Mouse (Mus musculus) limb, embryonic 15.5 days (tissue): ENCODE measurements around the gene Pif1. TPM values are rescaled to one million over a fixed set of nuclear protein-coding genes. Genes with fewer than 3 reads are reported as not detected.
A peak's percentile ranks its signal among the peaks of the same experiment; 100 is the strongest.

ENCODE experiments used
- ATAC-seq: fragments of 200-750 bp; cut with Nextera tagmentation; 2 replicates; pipeline ENCODE4 v1.8.0; 2017; ENCODE audit warnings: low read depth, moderate TSS enrichment; ENCODE audit not compliant: insufficient number of reproducible peaks, low FRiP score, low TSS enrichment
- H3K27ac ChIP-seq: fragments of 300-500 bp; sonication (generic); 2 replicates; pipeline ENCODE4 v1.5.1; 2015; ENCODE audit warnings: moderate library complexity, mild to moderate bottlenecking, inconsistent platforms
- H3K27me3 ChIP-seq: fragments of 300-500 bp; sonication (generic); 2 replicates; pipeline ENCODE4 v1.6.1; 2015; ENCODE audit warnings: inconsistent platforms
- H3K36me3 ChIP-seq: fragments of 300-500 bp; sonication (generic); 2 replicates; pipeline ENCODE4 v1.6.1; 2015; ENCODE audit warnings: inconsistent platforms
- H3K4me1 ChIP-seq: fragments of 300-500 bp; sonication (generic); 2 replicates; pipeline ENCODE4 v1.6.1; 2015; ENCODE audit warnings: inconsistent platforms
- H3K4me2 ChIP-seq: fragments of 300-500 bp; sonication (generic); 2 replicates; pipeline ENCODE4 v1.6.1; 2015; ENCODE audit warnings: mild to moderate bottlenecking, inconsistent platforms
- H3K4me3 ChIP-seq: fragments of 300-500 bp; sonication (generic); 2 replicates; pipeline ENCODE4 v1.5.1; 2015; ENCODE audit warnings: mild to moderate bottlenecking, inconsistent platforms
- H3K9ac ChIP-seq: fragments of 300-500 bp; sonication (generic); 2 replicates; pipeline ENCODE4 v1.6.1; 2015; ENCODE audit warnings: inconsistent platforms
- H3K9me3 ChIP-seq: fragments of 300-500 bp; sonication (generic); 2 replicates; pipeline ENCODE4 v1.6.1; 2016; ENCODE audit warnings: inconsistent platforms
- whole genome bisulfite sequencing: fragments of 180-500 bp; shearing (Covaris S2); methylation state at CpG from one replicate; pipeline ENCODE4 v1.1.7; 2015; 5-methylcytosine and 5-hydroxymethylcytosine counted together
- polyA plus RNA-seq: library from polyadenylated mRNA; unstranded; fragments of >200 nt; fragmentation: Nextera tagmentation; extraction: Ambion mirVana; gene quantifications from 2 replicates; pipeline ENCODE4 v1.2.1, GENCODE M21; 2015

Gene Pif1
- polyA plus RNA-seq, 1 experiment from 2014 or later = 8.9 TPM

DNA sequence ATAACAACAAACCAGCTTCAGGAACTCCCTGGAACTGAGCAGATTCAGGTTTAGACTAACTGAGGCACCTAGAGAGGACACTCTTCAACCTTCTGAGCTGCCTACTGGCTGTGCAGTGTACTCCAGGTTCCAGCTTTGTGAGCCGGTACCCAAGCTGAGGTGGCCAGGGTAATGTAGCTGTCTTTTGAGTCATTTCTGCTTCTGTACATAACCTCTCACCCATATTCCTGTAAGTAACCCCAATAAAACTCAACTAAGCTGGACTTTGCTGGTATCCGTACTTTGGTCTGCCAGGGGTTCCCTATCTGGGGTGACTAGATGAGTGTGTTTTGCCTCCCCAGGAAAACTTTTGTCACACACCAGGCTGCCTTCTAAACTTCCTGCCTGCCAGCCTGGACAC, 22.3 kb upstream of the Pif1 start:
- H3K4me1 ChIP-seq = peaks cover 24% of the 10 kb centered on the region
- H3K27me3 ChIP-seq = no peaks in the 10 kb centered on the region
- peaks cover 54% of the 10 kb centered on the region for H3K36me3 ChIP-seq
- H3K4me3 ChIP-seq = no peak overlapping the region
- 95% methylated on average over 2 of the region's 2 CpGs for WGBS
- no peak overlapping the region for H3K4me2 ChIP-seq
- H3K9me3 ChIP-seq = no peaks in the 10 kb centered on the region
- ATAC-seq = no peak
- H3K9ac ChIP-seq = no peak overlapping the region
- H3K27ac ChIP-seq = no peak overlapping the region

DNA sequence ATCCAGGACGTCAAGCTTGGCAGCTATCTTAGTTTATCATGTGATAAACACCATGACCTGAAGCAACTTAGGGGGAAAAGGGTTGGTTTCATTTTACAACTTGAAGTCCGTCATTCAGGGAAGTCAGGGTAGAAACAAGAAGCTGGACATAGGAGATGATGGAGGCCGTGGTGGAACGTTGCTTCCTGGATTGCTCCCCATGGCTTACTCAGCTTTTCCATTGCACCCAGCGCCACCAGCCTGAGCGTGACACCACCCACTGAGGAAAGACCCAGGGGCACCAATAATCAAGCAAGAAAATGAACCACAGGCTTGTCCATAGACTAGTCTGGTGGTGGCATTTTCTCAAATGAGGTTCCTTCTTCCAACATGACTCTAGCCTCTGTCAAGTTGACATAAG, 18.2 kb upstream of the Pif1 start:
- Histone ChIP-seq H3K36me3 (peaks cover 40% of the 10 kb centered on the region), H3K9ac (no peak overlapping the region), H3K9me3 (no peaks in the 10 kb centered on the region), H3K27ac (peak overlapping the region; percentile 82), H3K4me3 (no peak overlapping the region), H3K4me1 (peaks cover 21% of the 10 kb centered on the region), H3K4me2 (no peak overlapping the region), H3K27me3 (no peaks in the 10 kb centered on the region)
- ATAC-seq = no peak
- 79% methylated on average over 6 of the region's 6 CpGs for WGBS

DNA sequence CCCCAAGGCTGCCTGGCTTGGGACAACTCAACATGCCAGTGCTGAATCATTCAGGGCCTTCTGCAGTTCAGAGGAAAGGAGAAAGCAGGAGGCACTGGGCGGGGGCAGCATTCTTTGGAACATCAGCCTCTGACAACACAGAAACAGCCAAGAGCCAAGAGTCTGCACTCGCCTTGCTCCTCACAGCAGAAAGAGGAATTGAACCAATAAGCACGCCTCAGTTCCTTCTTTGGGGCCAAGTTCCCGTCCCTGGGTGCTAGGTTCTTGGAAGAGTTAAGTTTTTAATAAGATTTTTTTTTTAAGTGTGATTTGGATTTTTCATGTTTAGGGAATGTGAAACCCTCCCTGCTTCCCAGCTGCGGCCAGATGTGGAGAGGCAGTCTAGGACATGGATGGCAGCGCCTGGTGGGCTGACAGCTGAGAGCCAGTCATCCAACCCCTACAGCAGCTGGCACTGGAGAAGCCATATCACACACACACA, 17.4 kb upstream of the Pif1 start:
- H3K4me3 ChIP-seq = no peak overlapping the region
- H3K9me3 ChIP-seq = no peaks in the 10 kb centered on the region
- no peak overlapping the region for H3K4me2 ChIP-seq
- peak overlapping the region; percentile 82 for H3K27ac ChIP-seq
- peaks cover 37% of the 10 kb centered on the region for H3K36me3 ChIP-seq
- 34% methylated on average over 6 of the region's 6 CpGs for WGBS
- no peak overlapping the region for H3K9ac ChIP-seq
- no peaks in the 10 kb centered on the region for H3K27me3 ChIP-seq
- H3K4me1 ChIP-seq = peaks cover 22% of the 10 kb centered on the region
- ATAC-seq = peak; percentile 45; the same call in 1 of the 2 replicates

DNA sequence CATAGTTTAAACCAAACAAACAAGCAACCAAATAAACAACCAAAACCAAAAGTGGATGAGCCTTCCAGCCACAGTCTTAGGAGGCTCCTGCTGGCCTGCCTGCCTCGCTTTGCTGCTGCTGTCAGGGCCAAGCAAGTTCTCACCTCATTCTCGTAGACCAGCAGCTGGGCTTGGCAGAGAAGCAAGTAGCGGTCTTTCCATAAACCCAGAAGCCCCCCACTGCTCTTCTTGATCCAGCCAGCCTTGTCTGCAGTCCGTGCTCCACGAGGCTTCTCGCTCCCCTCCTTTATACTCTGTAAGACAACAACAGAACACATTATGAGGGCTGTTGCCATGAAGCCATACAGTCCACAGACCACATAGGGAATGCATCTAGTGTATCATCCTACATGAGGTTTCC, 14.1 kb upstream of the Pif1 start:
- Histone ChIP-seq H3K4me2 (no peak overlapping the region), H3K9me3 (no peaks in the 10 kb centered on the region), H3K4me1 (peaks cover 51% of the 10 kb centered on the region), H3K27ac (no peak overlapping the region; the same call in 1 of the 2 replicates), H3K4me3 (no peak overlapping the region), H3K9ac (no peak overlapping the region), H3K36me3 (peaks cover 15% of the 10 kb centered on the region; the same call in 1 of the 2 replicates), H3K27me3 (no peaks in the 10 kb centered on the region)
- 68% methylated on average over 6 of the region's 6 CpGs for WGBS
- no peak for ATAC-seq

DNA sequence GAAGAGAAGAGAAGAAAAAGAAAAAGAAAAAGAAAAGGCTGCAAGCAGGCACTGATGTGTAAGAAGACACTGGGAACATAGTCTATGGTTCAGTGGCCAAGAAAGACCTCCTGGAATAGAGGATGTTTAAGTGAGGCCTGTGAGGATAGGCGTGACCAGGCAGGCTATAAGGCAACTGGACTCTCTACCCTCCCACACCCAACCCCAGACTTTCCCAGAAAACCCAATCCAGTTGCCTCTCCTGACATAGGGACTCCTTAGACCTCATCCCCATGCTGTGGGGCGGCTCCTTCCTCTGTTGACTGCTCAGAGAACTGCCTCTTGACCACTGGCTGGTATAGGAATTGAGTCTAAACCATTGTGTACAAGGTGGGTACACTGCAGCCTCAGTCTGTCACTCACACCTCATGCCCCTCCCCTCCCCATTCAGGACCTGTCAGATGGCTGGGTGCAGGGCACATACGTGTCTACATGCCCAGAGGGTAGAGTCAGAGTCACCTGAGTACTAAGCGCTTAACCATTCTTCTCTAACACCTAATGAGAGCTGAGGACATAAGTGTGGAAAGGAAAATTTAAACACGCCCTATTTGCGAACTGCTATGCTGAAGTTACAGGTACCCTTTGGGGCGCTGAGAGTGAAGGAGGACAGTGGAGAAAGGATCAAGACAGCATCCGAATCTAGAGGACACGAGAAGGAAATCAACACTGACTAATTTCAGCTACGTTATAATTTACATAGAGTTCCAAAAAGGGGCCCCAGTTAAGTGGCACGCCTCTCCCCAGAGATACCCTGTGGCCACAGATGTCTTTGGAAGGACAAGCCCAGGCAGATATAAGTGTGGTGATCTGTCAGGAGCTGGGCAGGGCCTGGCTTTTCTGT, 12.2 kb upstream of the Pif1 start:
- peaks cover 9% of the 10 kb centered on the region; the same call in 1 of the 2 replicates for H3K36me3 ChIP-seq
- peaks cover 54% of the 10 kb centered on the region for H3K4me1 ChIP-seq
- 79% methylated on average over 11 of the region's 11 CpGs for WGBS
- H3K27ac ChIP-seq = peak overlapping the region; percentile 55
- H3K27me3 ChIP-seq = no peaks in the 10 kb centered on the region
- 0 out of 2 replicates have a peak overlapping the region, but pooled peaks have one; percentile 4 for H3K4me2 ChIP-seq
- no peak for ATAC-seq
- H3K9me3 ChIP-seq = no peaks in the 10 kb centered on the region
- H3K4me3 ChIP-seq = no peak overlapping the region
- H3K9ac ChIP-seq = no peak overlapping the region

DNA sequence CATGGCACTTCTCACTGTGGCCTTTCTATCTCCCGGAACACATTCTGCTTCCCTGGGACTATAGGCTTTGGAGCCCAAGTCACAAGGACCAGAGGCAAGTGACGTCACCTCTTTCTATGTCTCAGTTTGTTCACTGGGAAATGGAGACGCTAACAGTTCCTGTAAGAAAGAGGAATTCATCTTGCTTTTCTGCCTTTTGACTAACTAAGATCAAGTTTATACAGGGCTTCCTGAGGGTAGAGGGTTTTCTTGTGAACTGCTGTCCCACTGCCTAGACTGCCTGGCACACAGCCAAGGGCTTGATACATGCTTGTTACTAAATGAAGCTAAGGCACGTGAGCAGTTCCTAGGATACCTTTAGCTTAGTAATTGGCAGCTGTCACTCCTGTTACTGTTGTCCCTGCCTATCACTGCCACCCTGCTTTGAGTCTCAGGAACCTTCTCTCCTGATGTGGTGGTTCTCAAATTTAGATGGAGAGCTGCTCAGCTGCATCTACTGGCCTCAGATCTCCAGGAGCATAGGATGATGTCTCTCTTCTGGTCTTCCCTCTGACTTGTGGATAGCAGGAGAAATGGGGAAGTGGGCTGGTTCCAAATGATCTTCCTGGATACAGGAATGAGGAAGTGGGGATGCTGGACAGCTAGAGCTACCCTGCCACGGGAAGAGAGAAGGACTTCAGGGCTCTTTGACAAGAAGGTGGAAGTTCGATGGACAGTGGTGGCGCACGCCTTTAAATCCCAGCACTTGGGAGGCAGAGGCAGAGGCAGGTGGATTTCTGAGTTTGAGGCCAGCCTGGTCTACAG, 11.4 kb upstream of the Pif1 start:
- Histone ChIP-seq H3K9ac (no peak overlapping the region), H3K36me3 (peaks cover 9% of the 10 kb centered on the region; the same call in 1 of the 2 replicates), H3K9me3 (no peaks in the 10 kb centered on the region), H3K4me1 (peaks cover 50% of the 10 kb centered on the region), H3K27me3 (no peaks in the 10 kb centered on the region), H3K27ac (peak overlapping the region; percentile 55), H3K4me2 (no peak overlapping the region), H3K4me3 (no peak overlapping the region)
- no peak for ATAC-seq
- 61% methylated on average over 8 of the region's 8 CpGs for WGBS

DNA sequence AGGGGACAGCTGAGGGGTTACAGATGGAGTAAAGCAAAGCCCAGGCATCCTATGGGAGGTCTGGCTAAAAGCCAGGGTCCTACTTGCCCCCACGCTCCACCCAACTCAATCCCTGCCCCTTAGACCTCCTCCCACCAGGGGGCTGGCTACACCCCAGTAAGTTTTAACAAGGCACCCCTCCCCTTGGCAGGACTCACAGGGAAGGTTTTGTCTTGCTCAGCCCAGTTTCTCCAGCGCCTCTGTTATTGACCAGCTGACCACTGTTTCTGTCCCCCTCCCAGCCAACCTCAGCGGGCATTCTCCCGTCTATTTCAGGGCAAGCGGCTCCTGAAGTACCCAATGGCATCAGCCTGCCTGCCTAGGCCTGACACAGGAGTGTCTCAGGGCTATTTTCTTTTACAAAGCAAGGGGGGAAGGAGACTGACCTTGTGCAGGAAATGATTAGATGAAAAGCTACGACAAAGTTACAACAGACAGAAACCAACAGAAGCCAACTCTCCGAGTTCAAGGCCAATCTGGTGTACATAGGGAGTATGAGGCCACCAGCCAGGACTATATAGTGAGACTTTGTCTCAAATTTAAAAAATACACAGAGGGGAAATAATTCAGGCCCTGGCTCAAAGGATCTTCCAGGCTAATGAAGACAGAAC, 10.0 kb upstream of the Pif1 start:
- Histone ChIP-seq H3K9me3 (no peaks in the 10 kb centered on the region), H3K4me3 (no peak overlapping the region), H3K4me1 (peaks cover 54% of the 10 kb centered on the region), H3K9ac (no peak overlapping the region), H3K27me3 (no peaks in the 10 kb centered on the region), H3K27ac (peak overlapping the region; percentile 64), H3K36me3 (peaks cover 9% of the 10 kb centered on the region; the same call in 1 of the 2 replicates), H3K4me2 (0 out of 2 replicates have a peak overlapping the region, but pooled peaks have one; percentile 11)
- no peak for ATAC-seq
- 40% methylated on average over 7 of the region's 7 CpGs for WGBS

DNA sequence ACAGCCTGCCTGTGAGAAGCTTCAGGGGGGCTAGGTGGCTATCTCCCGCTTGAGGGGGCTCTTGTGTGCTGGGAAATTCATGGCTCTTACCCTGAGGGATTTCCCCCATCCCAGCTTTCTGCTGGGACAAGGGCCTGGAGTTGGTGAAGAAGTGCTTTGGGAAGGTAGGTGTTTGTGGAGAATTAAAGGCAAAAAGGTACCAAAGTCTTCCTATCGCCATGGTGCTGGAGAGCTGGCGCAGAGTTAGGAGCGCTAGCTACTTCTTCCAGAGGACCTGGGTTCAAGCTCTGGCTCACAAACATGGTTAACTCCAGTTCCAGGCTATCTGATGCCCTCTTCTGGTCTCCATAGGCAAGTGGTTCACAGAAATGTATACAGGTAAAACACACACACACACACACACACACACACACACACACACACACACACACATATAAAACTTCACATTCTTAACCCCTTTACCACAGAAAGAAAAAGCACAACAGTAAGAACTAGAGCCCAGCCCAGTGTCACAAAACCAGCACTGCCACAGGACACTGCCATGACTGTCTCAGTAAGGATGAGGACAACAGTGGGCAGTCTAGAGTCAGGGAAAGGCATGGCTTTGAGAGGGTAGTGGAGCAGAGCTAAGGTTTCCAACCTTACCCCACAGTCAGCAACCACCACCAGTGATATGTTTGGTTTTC, 9.3 kb upstream of the Pif1 start:
- peaks cover 3% of the 10 kb centered on the region; the same call in 1 of the 2 replicates for H3K36me3 ChIP-seq
- no peaks in the 10 kb centered on the region for H3K9me3 ChIP-seq
- ATAC-seq = no peak
- 89% methylated on average over 4 of the region's 4 CpGs for WGBS
- H3K27ac ChIP-seq = peak overlapping the region; percentile 64
- 0 out of 2 replicates have a peak overlapping the region, but pooled peaks have one; percentile 60 for H3K4me2 ChIP-seq
- peaks cover 53% of the 10 kb centered on the region for H3K4me1 ChIP-seq
- 0 out of 2 replicates have a peak overlapping the region, but pooled peaks have one; percentile 65 for H3K4me3 ChIP-seq
- H3K27me3 ChIP-seq = no peaks in the 10 kb centered on the region
- no peak overlapping the region for H3K9ac ChIP-seq

DNA sequence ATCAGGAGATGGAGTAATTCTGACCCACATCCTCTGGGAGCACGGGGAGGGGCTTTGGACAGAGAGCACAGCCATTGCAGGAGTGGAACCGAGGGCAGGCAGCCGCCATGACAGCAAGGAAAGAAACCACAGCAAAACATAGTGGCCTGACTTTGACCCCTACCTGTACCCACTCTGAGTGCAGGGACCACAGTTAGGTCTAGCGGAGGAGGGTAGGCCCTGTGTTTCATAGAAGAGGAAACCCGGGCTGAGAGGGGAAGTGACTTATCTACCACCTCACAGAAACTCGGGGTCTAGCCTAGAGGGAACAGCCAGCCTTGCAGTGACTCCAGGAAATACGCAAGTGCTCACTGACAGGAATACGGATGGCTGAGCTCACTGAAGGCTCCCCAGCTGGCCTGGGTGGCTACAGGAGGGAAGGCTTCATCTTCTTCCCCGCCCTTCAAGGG, 8.1 kb upstream of the Pif1 start:
- no peaks in the 10 kb centered on the region for H3K9me3 ChIP-seq
- no peaks in the 10 kb centered on the region for H3K36me3 ChIP-seq
- peaks cover 50% of the 10 kb centered on the region for H3K4me1 ChIP-seq
- ATAC-seq = no peak
- H3K9ac ChIP-seq = peak overlapping the region; percentile 49; the same call in 1 of the 2 replicates
- H3K4me2 ChIP-seq = peak overlapping the region; percentile 60
- H3K27me3 ChIP-seq = no peaks in the 10 kb centered on the region
- 45% methylated on average over 9 of the region's 9 CpGs for WGBS
- H3K4me3 ChIP-seq = peak overlapping the region; percentile 65
- no peak overlapping the region for H3K27ac ChIP-seq

DNA sequence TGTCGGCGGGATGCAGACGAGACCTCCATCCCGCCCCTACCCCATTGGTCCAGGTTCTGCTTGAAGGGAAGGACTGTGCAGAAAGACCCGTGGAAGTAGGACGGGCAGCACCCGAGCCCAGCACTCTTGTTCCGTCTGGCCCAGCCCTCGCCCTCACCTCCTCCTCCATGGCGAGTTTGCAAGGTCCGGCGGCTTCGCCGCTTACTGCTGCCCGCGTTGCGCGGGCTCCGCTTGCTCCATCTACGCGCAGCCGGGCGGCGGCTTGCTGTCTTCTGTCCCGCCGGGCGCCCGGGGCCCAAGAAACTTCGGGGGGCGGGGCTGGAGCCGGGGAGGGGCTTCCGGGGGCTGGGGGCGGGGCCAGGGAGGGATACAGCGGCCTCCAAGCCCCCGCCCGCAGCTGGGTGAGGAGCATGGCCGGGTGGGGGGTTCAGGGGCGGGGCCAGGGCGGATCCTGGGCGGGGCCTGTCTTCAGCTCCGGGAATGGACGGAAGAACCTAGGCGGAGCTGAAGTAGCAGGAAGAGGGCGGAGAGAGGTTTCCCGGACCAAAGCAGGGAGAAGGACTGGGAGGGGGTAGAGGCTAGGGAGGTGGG, 7.1 kb upstream of the Pif1 start, which contains the start of gene Plekho2:
TSS of gene Plekho2 (minus strand) at position 260 of the 591 bp plus-strand sequence.
- H3K9me3 ChIP-seq = no peaks in the 10 kb centered on the region

More for the DNA sequence above, 7.1 kb upstream of the Pif1 start, which contains the start of gene Plekho2:
- H3K36me3 ChIP-seq = no peaks in the 10 kb centered on the region
- WGBS = under 1% methylated on average over 43 of the region's 45 CpGs
- H3K9ac ChIP-seq = peak within 1 kb of the TSS; percentile 49; the same call in 1 of the 2 replicates
- H3K27ac ChIP-seq = peak within 1 kb of the TSS; percentile 83
- H3K27me3 ChIP-seq = no peaks in the 10 kb centered on the region
- ATAC-seq = peak; percentile 95
- H3K4me1 ChIP-seq = peaks cover 47% of the 10 kb centered on the region
- H3K4me2 ChIP-seq = peak within 1 kb of the TSS; percentile 60
- H3K4me3 ChIP-seq = peak within 1 kb of the TSS; percentile 65
